Mouse (Mus musculus): ENCODE data around the gene Dagla.

DNA sequence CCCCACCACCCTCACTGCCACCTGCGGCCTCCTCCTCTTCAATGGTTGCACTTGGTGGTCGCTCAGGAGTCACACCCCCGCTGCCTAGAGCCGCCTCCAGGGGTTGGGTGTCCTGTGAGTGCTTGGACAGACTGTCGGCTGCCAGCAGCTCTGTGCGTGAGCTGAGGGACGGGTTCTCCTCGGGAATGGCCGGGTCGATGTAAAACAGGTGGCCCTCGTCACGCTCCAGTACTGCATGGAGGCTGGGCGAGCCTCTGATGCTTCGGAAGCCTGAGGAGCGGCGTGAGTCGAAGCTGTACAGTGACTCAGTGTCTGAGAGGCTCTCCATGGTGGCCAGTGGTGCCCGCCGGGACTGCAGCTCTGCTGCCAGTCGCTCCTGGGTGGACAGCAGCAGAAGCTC is 56.5 kb downstream of the Dagla start:
- TF ChIP-seq TCF12 (IDR thresholded peaks at IDR 0.05; ENCODE audit: insufficient read depth, poor library complexity, severe bottlenecking) (no peak), POLR2A (IDR thresholded peaks at IDR 0.05; ENCODE audit: insufficient read length, low read depth) (no peak), E2F4 (IDR thresholded peaks at IDR 0.05; ENCODE audit: insufficient read depth) (no peak), MYOD1 (IDR thresholded peaks at IDR 0.05; ENCODE audit: control insufficient read depth in 1 of 3, insufficient read length in 2 of 3, low read depth in 2 of 3) (no peak), POLR2AphosphoS2 (IDR thresholded peaks at IDR 0.05; ENCODE audit: insufficient read length, low read depth) (no peak), USF1 (IDR thresholded peaks at IDR 0.05; ENCODE audit: low read depth) (no peak), SRF (IDR thresholded peaks at IDR 0.05; ENCODE audit: control insufficient read depth, insufficient read length, low read depth) (no peak), CEBPB (IDR thresholded peaks at IDR 0.05; ENCODE audit: insufficient read depth, poor library complexity, severe bottlenecking) (no peak), MAX (IDR thresholded peaks at IDR 0.05; ENCODE audit: low read depth) (no peak), TCF3 (IDR thresholded peaks at IDR 0.05; ENCODE audit: insufficient read length, low read depth) (no peak)
